Comparison of ENCODE assay signal across 9 mouse cellular contexts in the genomic region with DNA sequence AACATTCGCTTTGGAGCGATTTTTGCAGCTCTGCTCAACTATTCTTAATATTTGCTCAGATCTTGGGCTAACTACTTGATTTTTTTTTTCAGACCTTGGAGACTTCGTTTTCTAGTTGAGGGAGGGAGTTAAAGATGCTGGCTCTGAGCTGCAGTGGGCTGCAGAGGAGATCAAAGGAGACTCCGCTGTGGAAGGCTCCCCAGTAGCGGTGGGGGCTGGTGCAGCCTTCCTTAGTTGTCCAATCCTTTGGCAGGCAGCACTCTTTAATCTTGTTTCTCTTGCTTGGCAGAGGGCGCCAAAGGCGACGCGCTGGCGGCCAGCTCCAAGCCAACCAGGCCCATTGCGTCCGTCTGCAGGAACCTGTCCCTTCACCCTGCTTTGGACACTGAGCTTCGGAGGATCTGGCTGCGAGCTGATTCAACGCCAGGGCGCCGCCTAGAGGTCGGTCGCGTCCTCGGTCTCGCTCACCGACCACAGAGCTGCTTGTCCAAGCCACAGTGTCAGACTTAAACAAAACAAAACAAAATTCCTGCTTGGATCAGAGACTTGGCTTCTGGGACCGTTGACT. TPM values are rescaled to one million over a fixed set of nuclear protein-coding genes. Genes with fewer than 3 reads are reported as not detected.
DNase-seq lines count a peak whose midpoint lies in the region; ATAC-seq and TF ChIP-seq lines count a peak whose summit lies in the region.
"Had no signal": no experiment of that assay in that cellular context is flagged by ENCODE, and none has a peak within 500 bp of the region (broad histone marks: within the 10 kb centered on the region; RNA-seq: fewer than 3 reads in every experiment).

No protein-coding gene starts in this region.

- H3K4me2 ChIP-seq in liver, embryonic 14.5 days (ENCODE audit: low read depth): no peak overlapping the region

- TF ChIP-seq CTCF in cerebellum, adult 2 months (IDR thresholded peaks at IDR 0.05; ENCODE audit: borderline replicate concordance, insufficient read depth, low read depth, low read length): peak; percentile 24; the same call in 1 of the 2 replicates
- TF ChIP-seq CTCF in liver, embryonic 14.5 days (IDR thresholded peaks at IDR 0.05; ENCODE audit: low read depth): peak; percentile 81

- no peak overlapping the region for H3K9ac ChIP-seq in liver, embryonic 14.5 days (replicated peaks)

- TF ChIP-seq EP300 in liver, embryonic 14.5 days (IDR thresholded peaks at IDR 0.05; ENCODE audit: low read depth): no peak

- no peak overlapping the region for H3K4me3 ChIP-seq in cerebellum, adult 2 months (replicated peaks; ENCODE audit: insufficient read depth, low read depth, low read length)
- H3K4me3 ChIP-seq in liver, embryonic 14.5 days (ENCODE audit: insufficient read depth in 1 of 2, low read depth in 2 of 2, low read length in 2 of 2): no peak overlapping the region

- no peak for TF ChIP-seq POLR2A in cerebellum, adult 2 months (IDR thresholded peaks at IDR 0.05; ENCODE audit: borderline replicate concordance, insufficient read depth, low read length)

- 2% methylated on average over 24 of the region's 24 CpGs for WGBS in cerebellum, adult 2 months
- 5% methylated on average over 24 of the region's 24 CpGs for WGBS in liver, embryonic 14.5 days (ENCODE audit: insufficient replicate concordance)

- ATAC-seq in liver, embryonic 14.5 days (ENCODE audit: insufficient read depth): no peak

- intact Hi-C loops in heart, postnatal 10 days (cut with DNase I): no loop called here

- no peaks in the 10 kb centered on the region for H3K9me3 ChIP-seq in liver, embryonic 14.5 days (ENCODE audit: control insufficient read depth, low read length)

- H3K27me3 ChIP-seq in cerebellum, adult 2 months (ENCODE audit: control insufficient read depth, insufficient read depth, low read length): peaks cover 5% of the 10 kb centered on the region; the same call in 1 of the 2 replicates
- peaks cover 91% of the 10 kb centered on the region for H3K27me3 ChIP-seq in liver, embryonic 14.5 days (ENCODE audit: control insufficient read depth, insufficient read depth, low read length)

- DNase-seq in cerebellum, adult 2 months: no peak
- no peak for DNase-seq in cerebellum, adult 9-11 months
- DNase-seq in ovary, adult 18-20 months (ENCODE audit: low spot score): peak; percentile 59
- no peak for DNase-seq in ovary, postnatal 10 days (ENCODE audit: low spot score)
- peak; percentile 63 to 81 for DNase-seq in heart, postnatal 10 days
- peak in 1 of 3 experiments; percentile 3 for DNase-seq in liver, embryonic 14.5 days (ENCODE audit: low read depth in 3 of 3, low spot score in 3 of 3)
- peak; percentile 84 for DNase-seq in retina, postnatal 1 day
- DNase-seq in layer of hippocampus, adult 8-10 months (ENCODE audit: low spot score in 2 of 2): no peak

- H3K36me3 ChIP-seq in liver, embryonic 14.5 days (replicated peaks; ENCODE audit: control insufficient read depth, insufficient read depth, low read depth): no peaks in the 10 kb centered on the region

- no peaks in the 10 kb centered on the region for H3K4me1 ChIP-seq in cerebellum, adult 2 months (ENCODE audit: control insufficient read depth, insufficient read depth, low read length)
- no peaks in the 10 kb centered on the region for H3K4me1 ChIP-seq in liver, embryonic 14.5 days (replicated peaks; ENCODE audit: control insufficient read depth in 2 of 2, insufficient read depth in 2 of 2, low read length in 1 of 2)

- H3K27ac ChIP-seq in cerebellum, adult 2 months (ENCODE audit: insufficient read depth, low read length): no peak overlapping the region
- no peak overlapping the region for H3K27ac ChIP-seq in liver, embryonic 14.5 days

RNA-seq across cellular contexts. Expression of gene Hoxb9, which starts 9.8 kb away (rescaled TPM):
- not detected in 2 replicates for polyA plus RNA-seq in cerebellum, adult 2 months (2012; rRNA removed)
- not detected for total RNA-seq in heart, postnatal 10 days (2021)
- polyA plus RNA-seq in liver, embryonic 14.5 days (2012; rRNA removed): 0.01 and 0.03 TPM in 2 replicates
- not detected in 2 replicates for polyA plus RNA-seq in liver, embryonic 14.5 days (2014; fragmentation: Nextera tagmentation; extraction: Ambion mirVana)
- not detected for total RNA-seq in layer of hippocampus, adult 8-10 months (2022)
- total RNA-seq: layer of hippocampus, postnatal 25 days had no signal

RNA-seq across cellular contexts. Expression of gene Hoxb8, which starts 20.3 kb away (rescaled TPM):
- polyA plus RNA-seq in cerebellum, adult 2 months (2012; rRNA removed): 0.11 and 1.0 TPM in 2 replicates
- total RNA-seq in heart, postnatal 10 days (2021): not detected
- 0.03 and 0.05 TPM in 2 replicates for polyA plus RNA-seq in liver, embryonic 14.5 days (2012; rRNA removed)
- not detected in 2 replicates for polyA plus RNA-seq in liver, embryonic 14.5 days (2014; fragmentation: Nextera tagmentation; extraction: Ambion mirVana)
- not detected for total RNA-seq in layer of hippocampus, adult 8-10 months (2022)
- total RNA-seq: layer of hippocampus, postnatal 25 days had no signal

RNA-seq across cellular contexts. Expression of gene Hoxb7, which starts 25.0 kb away (rescaled TPM):
- polyA plus RNA-seq in cerebellum, adult 2 months (2012; rRNA removed): 0.11 TPM in 1 of 2 replicates, not detected in the other
- not detected for total RNA-seq in heart, postnatal 10 days (2021)
- 0.02 and 0.06 TPM in 2 replicates for polyA plus RNA-seq in liver, embryonic 14.5 days (2012; rRNA removed)
- 0.10 and 0.19 TPM in 2 replicates for polyA plus RNA-seq in liver, embryonic 14.5 days (2014; fragmentation: Nextera tagmentation; extraction: Ambion mirVana)
- total RNA-seq in layer of hippocampus, adult 8-10 months (2022): not detected
- total RNA-seq: layer of hippocampus, postnatal 25 days had no signal

RNA-seq across cellular contexts. Expression of gene Hoxb6, which starts 30.9 kb away (rescaled TPM):
- polyA plus RNA-seq in cerebellum, adult 2 months (2012; rRNA removed): 1.5 and 3.2 TPM in 2 replicates
- total RNA-seq in heart, postnatal 10 days (2021): not detected
- 0.02 and 0.13 TPM in 2 replicates for polyA plus RNA-seq in liver, embryonic 14.5 days (2012; rRNA removed)
- polyA plus RNA-seq in liver, embryonic 14.5 days (2014; fragmentation: Nextera tagmentation; extraction: Ambion mirVana): not detected in 2 replicates
- not detected for total RNA-seq in layer of hippocampus, adult 8-10 months (2022)
- total RNA-seq: layer of hippocampus, postnatal 25 days had no signal

RNA-seq across cellular contexts. Expression of gene Hoxb5, which starts 41.7 kb away (rescaled TPM):
- polyA plus RNA-seq in cerebellum, adult 2 months (2012; rRNA removed): 6.8 and 9.3 TPM in 2 replicates
- total RNA-seq in heart, postnatal 10 days (2021): under 1 TPM; 0.45 to 0.62 TPM
- 0.23 and 0.32 TPM in 2 replicates for polyA plus RNA-seq in liver, embryonic 14.5 days (2012; rRNA removed)
- 0.06 and 0.24 TPM in 2 replicates for polyA plus RNA-seq in liver, embryonic 14.5 days (2014; fragmentation: Nextera tagmentation; extraction: Ambion mirVana)
- total RNA-seq in layer of hippocampus, adult 8-10 months (2022): not detected
- total RNA-seq: layer of hippocampus, postnatal 25 days had no signal

Comparison
In these comparisons a context has a peak if more than half of its experiments do, and no peak if none do; other contexts are left out.
1. DNase-seq: peak in ovary, adult 18-20 months (single experiment), heart, postnatal 10 days (2 of 2) and retina, postnatal 1 day (single experiment); none in cerebellum, adult 2 months (0 of 2), cerebellum, adult 9-11 months (single experiment), ovary, postnatal 10 days (single experiment) and layer of hippocampus, adult 8-10 months (0 of 2).